Mouse (Mus musculus): Measurements from ENCODE around the gene Ncam2.

Ncam2 gene

DNA sequence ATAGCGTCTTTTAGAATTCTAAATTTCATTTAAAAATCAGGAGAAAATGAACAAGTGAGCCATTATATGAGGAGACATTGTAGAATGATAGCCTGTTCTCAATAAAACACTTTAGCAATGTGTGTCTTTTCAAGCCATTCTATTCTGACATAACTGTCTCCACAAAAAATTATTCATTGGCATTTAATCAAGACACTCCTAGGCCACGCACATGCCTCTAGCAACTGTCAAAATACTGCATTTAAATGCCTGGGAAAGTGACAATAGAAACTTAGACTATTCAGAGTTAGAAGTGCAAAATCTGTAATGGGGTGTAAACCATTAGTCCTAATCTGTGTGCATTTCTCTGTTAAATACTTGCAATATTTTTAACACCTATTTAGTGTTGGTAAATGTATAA, 456.1 kb downstream of the Ncam2 start:
- no peak for DNase-seq

DNA sequence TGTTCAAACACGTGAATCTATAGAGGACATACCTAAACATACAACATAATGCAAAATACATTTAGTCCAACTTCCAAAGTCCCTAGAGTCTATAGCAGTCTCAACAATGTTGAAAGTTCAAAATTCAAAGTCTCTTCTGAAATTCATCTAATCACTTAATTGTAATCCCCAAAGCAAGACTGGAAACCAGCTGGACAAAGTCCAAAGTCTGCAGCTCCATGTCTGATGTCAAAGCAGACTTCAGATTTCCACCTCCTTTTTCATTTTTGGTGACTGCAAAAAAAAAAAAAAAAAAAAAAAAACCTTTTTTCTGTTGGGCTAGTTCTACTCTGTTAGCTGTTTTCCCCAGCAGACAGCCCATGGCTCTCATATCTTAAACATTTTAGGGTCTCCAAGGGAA, 473.4 kb downstream of the Ncam2 start:
- DNase-seq, result no peak

DNA sequence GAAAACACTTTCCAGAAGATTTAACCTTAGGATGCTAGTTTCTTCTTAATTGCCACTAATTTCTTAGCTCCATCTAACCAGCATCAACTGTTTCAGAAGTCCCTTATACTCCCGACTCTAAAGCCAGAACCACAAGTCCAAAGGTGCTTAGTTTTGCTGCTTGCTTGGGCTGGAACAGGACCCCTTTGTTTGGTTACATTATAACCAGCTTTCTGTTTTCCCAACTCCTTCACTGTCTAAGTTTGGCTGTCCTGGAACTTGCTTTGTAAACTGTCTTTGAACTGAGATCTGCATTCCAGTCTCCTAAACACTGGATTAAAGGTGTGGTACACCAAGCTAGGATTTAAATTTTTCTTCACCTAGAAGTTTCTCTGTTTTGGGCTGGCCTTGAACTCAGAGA, 475.0 kb downstream of the Ncam2 start:
- DNase-seq, result no peak
